Mouse (Mus musculus): ENCODE data around the gene 4933436I01Rik. TPM values are rescaled to one million over a fixed set of nuclear protein-coding genes. Genes with fewer than 3 reads are reported as not detected.

Gene 4933436I01Rik
- polyA plus RNA-seq (2015; fragmentation: Nextera tagmentation; extraction: Ambion mirVana), result not detected in 2 replicates

DNA sequence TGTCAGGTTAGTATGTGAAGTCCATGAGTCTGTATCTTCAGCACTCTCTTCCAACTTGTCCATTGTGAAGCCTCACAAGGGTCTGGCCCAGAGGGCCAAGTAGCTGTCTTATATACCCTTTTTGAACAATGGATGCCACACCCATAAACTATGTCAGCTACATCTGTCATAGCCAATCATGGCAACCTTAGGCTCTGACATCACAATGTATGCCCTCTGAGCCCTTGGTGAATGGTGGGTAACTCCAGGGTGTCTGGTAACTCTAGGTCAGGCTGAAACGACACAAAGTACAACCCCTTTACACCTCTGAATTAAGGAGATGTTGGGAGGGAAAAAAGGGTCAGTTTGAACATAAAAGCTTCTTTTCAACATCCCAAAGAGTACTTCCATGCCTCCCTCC, at the start of gene 4933436I01Rik:
4933436I01Rik (minus strand) TSS at position 101 of the 400 bp plus-strand sequence.
- 33% methylated on average over 1 of the region's 1 CpGs for WGBS
- no peak within 1 kb of the TSS for H3K27ac ChIP-seq (ENCODE audit: low read length)
- no peaks in the 10 kb centered on the region for H3K27me3 ChIP-seq (ENCODE audit: control insufficient read depth, insufficient read depth, low read depth, low read length)
- no peak within 1 kb of the TSS for H3K9ac ChIP-seq (ENCODE audit: low read length)
- H3K4me2 ChIP-seq (ENCODE audit: low read depth, low read length), result no peak within 1 kb of the TSS
- H3K9me3 ChIP-seq (ENCODE audit: control insufficient read depth, low read length), result no peaks in the 10 kb centered on the region
- no peak within 1 kb of the TSS for H3K4me3 ChIP-seq (ENCODE audit: low read length)
- H3K4me1 ChIP-seq (replicated peaks; ENCODE audit: control insufficient read depth, insufficient read depth, low read length), result no peaks in the 10 kb centered on the region
- H3K36me3 ChIP-seq (ENCODE audit: control insufficient read depth, insufficient read depth, low read length), result no peaks in the 10 kb centered on the region
- ATAC-seq (ENCODE audit: low read depth), result no peak

DNA sequence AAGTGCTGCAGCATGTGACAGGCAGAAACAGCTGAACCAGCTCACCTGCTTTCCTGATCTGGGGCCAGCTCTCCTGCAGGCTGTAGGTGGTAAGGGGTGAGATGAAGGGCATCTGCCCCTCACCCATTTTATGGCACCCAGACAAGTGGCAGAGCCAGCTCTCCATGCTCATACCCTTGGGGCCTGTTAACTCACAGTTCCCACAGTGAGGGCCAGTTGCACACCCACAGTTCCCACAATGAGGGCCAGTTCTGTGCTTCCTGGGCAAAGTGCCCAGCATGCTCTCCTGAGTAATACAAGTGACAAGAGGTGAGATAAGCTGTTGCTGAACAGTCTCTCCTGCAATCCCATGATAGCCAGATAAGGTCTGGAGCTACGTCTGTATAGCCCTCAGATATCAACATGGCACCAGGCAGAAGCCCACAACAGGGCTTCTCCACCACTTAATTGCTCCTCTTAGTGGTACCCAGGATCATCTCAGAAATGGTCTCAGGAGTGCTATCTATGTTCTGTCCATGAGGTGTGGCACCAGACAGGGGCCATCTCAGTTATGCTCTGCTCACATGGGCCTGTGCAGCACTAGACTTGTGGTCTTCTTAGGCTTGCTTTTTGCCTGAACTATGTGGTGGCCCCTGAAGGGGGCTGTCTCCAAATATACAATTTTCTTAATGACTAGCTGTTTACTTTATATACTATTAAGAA, 3.7 kb upstream of the 4933436I01Rik start:
- H3K4me2 ChIP-seq (ENCODE audit: low read depth, low read length), result no peak overlapping the region
- H3K9ac ChIP-seq (ENCODE audit: low read length), result no peak overlapping the region
- H3K9me3 ChIP-seq (ENCODE audit: control insufficient read depth, low read length), result no peaks in the 10 kb centered on the region
- no peak overlapping the region for H3K4me3 ChIP-seq (ENCODE audit: low read length)
- no peaks in the 10 kb centered on the region for H3K27me3 ChIP-seq (ENCODE audit: control insufficient read depth, insufficient read depth, low read depth, low read length)
- H3K27ac ChIP-seq (ENCODE audit: low read length), result no peak overlapping the region
- peak; percentile 88 for ATAC-seq (ENCODE audit: low read depth)
- WGBS, result 20% methylated on average over 1 of the region's 1 CpGs
- H3K36me3 ChIP-seq (ENCODE audit: control insufficient read depth, insufficient read depth, low read length), result no peaks in the 10 kb centered on the region
- no peaks in the 10 kb centered on the region for H3K4me1 ChIP-seq (replicated peaks; ENCODE audit: control insufficient read depth, insufficient read depth, low read length)

DNA sequence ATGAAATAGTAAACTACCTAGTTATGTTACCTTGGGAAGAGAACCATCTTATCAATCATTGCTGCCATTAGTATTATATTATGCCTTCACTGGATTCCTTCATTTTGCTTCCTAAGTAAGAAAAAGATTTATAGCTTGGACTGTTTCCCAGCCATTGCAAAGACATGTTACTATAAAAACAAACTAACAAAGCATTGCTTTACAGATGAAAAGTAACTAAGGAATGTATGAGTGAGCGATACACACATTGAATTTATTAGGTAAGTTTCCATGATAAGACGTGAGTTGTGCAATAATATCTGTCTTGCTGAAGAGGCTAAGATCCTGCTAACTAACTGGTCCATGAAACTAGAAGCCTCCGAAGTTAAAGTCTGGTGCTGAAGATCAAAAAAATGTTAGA, 37.8 kb downstream of the 4933436I01Rik start:
- Histone ChIP-seq H3K9ac (ENCODE audit: low read length) (no peak overlapping the region), H3K4me3 (ENCODE audit: low read length) (no peak overlapping the region), H3K36me3 (ENCODE audit: control insufficient read depth, insufficient read depth, low read length) (no peaks in the 10 kb centered on the region), H3K9me3 (ENCODE audit: control insufficient read depth, low read length) (no peaks in the 10 kb centered on the region), H3K27ac (ENCODE audit: low read length) (no peak overlapping the region), H3K4me1 (replicated peaks; ENCODE audit: control insufficient read depth, insufficient read depth, low read length) (no peaks in the 10 kb centered on the region), H3K4me2 (ENCODE audit: low read depth, low read length) (no peak overlapping the region), H3K27me3 (ENCODE audit: control insufficient read depth, insufficient read depth, low read depth, low read length) (no peaks in the 10 kb centered on the region)
- no peak for ATAC-seq (ENCODE audit: low read depth)
- WGBS, result 68% methylated on average over 3 of the region's 3 CpGs

Other genes with a start within 250 kb of the 4933436I01Rik start
- not detected in 2 replicates for gene Gm1140, start 227.9 kb downstream of the 4933436I01Rik start, polyA plus RNA-seq (2015; fragmentation: Nextera tagmentation; extraction: Ambion mirVana)
- not detected in 2 replicates for gene Gm14692, start 225.8 kb downstream of the 4933436I01Rik start, polyA plus RNA-seq (2015; fragmentation: Nextera tagmentation; extraction: Ambion mirVana)